Mouse (Mus musculus) embryonic fibroblast, embryonic 13.5 days (primary cell): Measurements from ENCODE around the gene Fam120a. TPM values are rescaled to one million over a fixed set of nuclear protein-coding genes. Genes with fewer than 3 reads are reported as not detected.

Experiments
- H3K27ac ChIP-seq: 2 replicates; pipeline ENCODE4 v1.5.1; 2012; ENCODE audit warnings: low read length, control low read depth, inconsistent platforms; ENCODE audit not compliant: insufficient read depth
- H3K4me1 ChIP-seq: 2 replicates; pipeline ENCODE4 v1.6.1; 2011; ENCODE audit warnings: low read length; ENCODE audit not compliant: control insufficient read depth, insufficient read depth
- H3K4me3 ChIP-seq: 2 replicates; pipeline ENCODE4 v1.5.1; 2011; ENCODE audit warnings: mild to moderate bottlenecking, control low read depth, low read length; ENCODE audit not compliant: insufficient read depth
- CTCF ChIP-seq: IDR thresholded peaks from 2 replicates; pipeline ENCODE4 v1.5.1; 2011; ENCODE audit warnings: mild to moderate bottlenecking, control low read depth, low read length, moderate library complexity, borderline replicate concordance; ENCODE audit not compliant: insufficient read depth
- POLR2A ChIP-seq: IDR thresholded peaks from 2 replicates; pipeline ENCODE4 v1.6.1; 2011; ENCODE audit warnings: low read depth, mild to moderate bottlenecking, control low read depth, low read length, moderate library complexity
- polyA plus RNA-seq: library from polyadenylated mRNA; stranded (reverse); fragments of >200 nt; gene quantifications from 2 replicates; pipeline ENCODE4 v1.2.4, GENCODE M21; 2011; ENCODE audit warnings: low read depth; ENCODE audit not compliant: missing spikeins, insufficient read length

The Fam120a gene
- polyA plus RNA-seq, 1 experiment = 174 TPM

DNA sequence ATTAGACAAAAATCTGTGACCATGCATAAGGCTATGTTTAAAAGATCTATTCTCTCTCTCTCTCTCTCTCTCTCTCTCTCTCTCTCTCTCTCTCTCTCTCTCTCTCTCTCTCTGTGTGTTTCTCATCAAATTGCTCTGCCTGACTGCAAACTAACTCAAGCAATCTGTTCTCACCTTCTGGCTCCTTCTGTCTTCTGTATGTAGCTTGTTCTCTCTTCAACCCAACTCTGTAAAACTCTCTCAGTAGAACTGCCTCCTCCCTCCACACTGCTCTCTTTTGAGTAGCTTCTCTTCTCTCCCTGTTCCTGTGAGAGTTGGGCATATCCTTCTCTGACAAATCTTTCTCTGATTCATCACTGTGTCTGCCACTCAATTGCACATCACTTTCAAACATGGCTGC, 25.1 kb upstream of the Fam120a start:
- H3K4me3 ChIP-seq = no peak overlapping the region
- peaks cover 2% of the 10 kb centered on the region; the same call in 1 of the 2 replicates for H3K4me1 ChIP-seq
- H3K27ac ChIP-seq = no peak overlapping the region
- TF ChIP-seq CTCF (no peak), POLR2A (no peak)

- 0 out of 2 replicates have a peak, but pooled peaks cover 2% of the 10 kb centered on the region for H3K4me1 ChIP-seq
- no peak for TF ChIP-seq CTCF
- no peak for TF ChIP-seq POLR2A
- peak overlapping the region; percentile 19; the same call in 1 of the 2 replicates for H3K27ac ChIP-seq
- no peak overlapping the region for H3K4me3 ChIP-seq
These were observed 22.3 kb upstream of the Fam120a start for GRCm38 (mm10) chr13:48990138-48990537.

GRCm38 (mm10) chr13:48982482-48983098, 14.8 kb upstream of the Fam120a start:
- H3K27ac ChIP-seq = no peak overlapping the region
- TF ChIP-seq CTCF (no peak), POLR2A (no peak)
- H3K4me3 ChIP-seq = no peak overlapping the region
- peaks cover 2% of the 10 kb centered on the region; the same call in 1 of the 2 replicates for H3K4me1 ChIP-seq

GRCm38 (mm10) chr13:48979069-48979468, 11.3 kb upstream of the Fam120a start:
- no peak overlapping the region for H3K4me3 ChIP-seq
- TF ChIP-seq CTCF (no peak), POLR2A (no peak)
- peak overlapping the region; percentile 13; the same call in 1 of the 2 replicates for H3K27ac ChIP-seq
- H3K4me1 ChIP-seq = peaks cover 2% of the 10 kb centered on the region; the same call in 1 of the 2 replicates

GRCm38 (mm10) chr13:48977858-48978257, 10.0 kb upstream of the Fam120a start:
- Histone ChIP-seq H3K27ac (no peak overlapping the region), H3K4me1 (peaks cover 2% of the 10 kb centered on the region; the same call in 1 of the 2 replicates)
- no peak for TF ChIP-seq POLR2A
- no peak for TF ChIP-seq CTCF

GRCm38 (mm10) chr13:48974699-48975098, 6.9 kb upstream of the Fam120a start:
- TF ChIP-seq CTCF = no peak
- TF ChIP-seq POLR2A = no peak
- H3K4me3 ChIP-seq = no peak overlapping the region
- no peak overlapping the region for H3K27ac ChIP-seq
- H3K4me1 ChIP-seq = peaks cover 2% of the 10 kb centered on the region; the same call in 1 of the 2 replicates

More at GRCm38 (mm10) chr13:48977858-48978257, 10.0 kb upstream of the Fam120a start:
- H3K4me3 ChIP-seq = no peak overlapping the region

GRCm38 (mm10) chr13:48974266-48974665, 6.4 kb upstream of the Fam120a start:
- TF ChIP-seq POLR2A (no peak), CTCF (no peak)
- Histone ChIP-seq H3K4me3 (no peak overlapping the region), H3K4me1 (peaks cover 2% of the 10 kb centered on the region; the same call in 1 of the 2 replicates)

GRCm38 (mm10) chr13:48973231-48973630, 5.4 kb upstream of the Fam120a start:
- no peak for TF ChIP-seq CTCF
- Histone ChIP-seq H3K4me1 (no peaks in the 10 kb centered on the region), H3K4me3 (no peak overlapping the region), H3K27ac (no peak overlapping the region)

More at GRCm38 (mm10) chr13:48974266-48974665, 6.4 kb upstream of the Fam120a start:
- H3K27ac ChIP-seq = no peak overlapping the region

DNA sequence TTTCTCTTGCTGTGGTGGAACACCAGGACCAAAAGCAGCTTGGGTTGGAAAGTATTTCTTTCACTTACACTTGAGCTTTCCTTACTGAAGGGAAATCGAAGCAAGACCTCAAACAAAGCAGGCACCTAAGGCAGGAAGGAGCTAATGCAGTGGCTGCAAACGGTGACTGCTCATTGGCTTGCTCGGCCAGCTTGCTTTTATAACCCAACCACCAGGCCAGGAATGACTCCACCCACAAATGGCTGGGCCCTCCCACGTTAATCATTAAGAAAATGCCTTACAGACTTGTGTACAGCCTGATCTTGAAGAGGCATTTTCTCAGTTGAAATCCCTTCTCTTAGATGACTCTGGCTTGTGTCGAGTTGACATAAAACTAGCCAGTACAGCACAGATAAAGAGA, 3.2 kb upstream of the Fam120a start:
- TF ChIP-seq POLR2A (no peak), CTCF (no peak)
- Histone ChIP-seq H3K4me1 (no peaks in the 10 kb centered on the region), H3K27ac (no peak overlapping the region), H3K4me3 (no peak overlapping the region)

- TF ChIP-seq POLR2A (no peak), CTCF (no peak)
- no peak overlapping the region for H3K27ac ChIP-seq
- no peak overlapping the region for H3K4me3 ChIP-seq
- H3K4me1 ChIP-seq = no peaks in the 10 kb centered on the region
These were observed 2.7 kb upstream of the Fam120a start for GRCm38 (mm10) chr13:48970566-48970965.
